Mouse (Mus musculus) CH12.LX (cell line): ENCODE measurements around the gene Hmgcs1. TPM values are rescaled to one million over a fixed set of nuclear protein-coding genes. Genes with fewer than 3 reads are reported as not detected.

Experiments used
- DNase-seq: peaks from one replicate; pipeline ENCODE4 v3.0.0-alpha.2; 2013; ENCODE audit errors: extremely low read depth
- H3K27ac ChIP-seq: 2 replicates; pipeline ENCODE4 v1.5.1; 2012; ENCODE audit warnings: low read depth, mild to moderate bottlenecking, control low read depth, moderate library complexity; ENCODE audit not compliant: insufficient read depth
- H3K27me3 ChIP-seq: replicated peaks from 2 replicates; pipeline ENCODE3; 2012; ENCODE audit warnings: inconsistent platforms
- H3K36me3 ChIP-seq, 2 experiments: replicated peaks in 1 of 2; 2 replicates each; pipeline versions ENCODE3 to v1.6.1; 2012; ENCODE audit warnings: inconsistent platforms in 1 of 2, low read length in 1 of 2, mild to moderate bottlenecking in 1 of 2, mixed read lengths in 1 of 2, moderate library complexity in 1 of 2; ENCODE audit not compliant: control insufficient read depth in 1 of 2, insufficient read depth in 1 of 2
- H3K4me1 ChIP-seq, 2 experiments: 2 replicates each; pipeline ENCODE4 v1.6.1; 2012; ENCODE audit warnings: inconsistent platforms in 1 of 2, moderate library complexity in 1 of 2; ENCODE audit not compliant: insufficient read depth in 2 of 2, control insufficient read depth in 1 of 2
- H3K4me2 ChIP-seq: 2 replicates; pipeline ENCODE4 v1.6.1; 2012; ENCODE audit warnings: low read depth, mild to moderate bottlenecking, control low read depth; ENCODE audit not compliant: poor library complexity, insufficient read depth, severe bottlenecking
- H3K4me3 ChIP-seq, 3 experiments: fragments of 150-350 bp in 1 of 3; sonication (generic) in 1 of 3; replicated peaks in 1 of 3; 2 replicates each; pipeline versions ENCODE3 to v1.5.1; 2011 to 2012; ENCODE audit warnings: low read depth in 2 of 3, low read length in 2 of 3, mild to moderate bottlenecking in 2 of 3, moderate library complexity in 2 of 3, control low read depth in 1 of 3, improper control_type of control experiment in 1 of 3, inconsistent platforms in 1 of 3, mixed read lengths in 1 of 3; ENCODE audit not compliant: poor library complexity in 1 of 3
- H3K79me2 ChIP-seq: replicated peaks from 2 replicates; pipeline ENCODE4 v1.6.1; 2012; ENCODE audit warnings: mild to moderate bottlenecking, moderate library complexity; ENCODE audit not compliant: control insufficient read depth, poor library complexity, insufficient read depth, severe bottlenecking; ENCODE audit errors: extremely low read depth
- H3K9ac ChIP-seq: 2 replicates; pipeline ENCODE4 v1.6.1; 2012; ENCODE audit warnings: low read depth, mild to moderate bottlenecking, control low read depth, moderate library complexity; ENCODE audit not compliant: insufficient read depth
- H3K9me3 ChIP-seq: replicated peaks from 2 replicates; pipeline ENCODE3; 2012; ENCODE audit warnings: low read length, inconsistent platforms, mixed read lengths
- BHLHE40 ChIP-seq: IDR thresholded peaks from 2 replicates; pipeline ENCODE4 v1.6.1; 2011; ENCODE audit warnings: mild to moderate bottlenecking, low read depth, low read length, improper control_type of control experiment
- CHD2 ChIP-seq: IDR thresholded peaks from 2 replicates; pipeline ENCODE4 v1.6.1; 2011; ENCODE audit warnings: low read length, improper control_type of control experiment
- CTCF ChIP-seq, 2 experiments: IDR thresholded peaks in 1 of 2; conservative IDR thresholded peaks in 1 of 2; 2 replicates each; pipeline ENCODE4 v1.5.1; 2011 to 2012; ENCODE audit warnings: low read depth in 2 of 2, low read length in 2 of 2, improper control_type of control experiment in 1 of 2, inconsistent platforms in 1 of 2, mild to moderate bottlenecking in 1 of 2, moderate library complexity in 1 of 2
- E2F4 ChIP-seq: IDR thresholded peaks from 2 replicates; pipeline ENCODE4 v1.6.1; 2011; ENCODE audit warnings: low read depth, low read length, improper control_type of control experiment; ENCODE audit not compliant: insufficient replicate concordance
- ELF1 ChIP-seq: IDR thresholded peaks from 2 replicates; pipeline ENCODE4 v1.6.1; 2014; ENCODE audit warnings: low read depth, mild to moderate bottlenecking, inconsistent platforms, low read length, improper control_type of control experiment
- GABPA ChIP-seq: IDR thresholded peaks from 2 replicates; pipeline ENCODE4 v1.6.1; 2012; ENCODE audit warnings: low read depth, low read length, improper control_type of control experiment, inconsistent platforms; ENCODE audit not compliant: insufficient replicate concordance
- HCFC1 ChIP-seq: IDR thresholded peaks from 2 replicates; pipeline ENCODE4 v1.6.1; 2012; ENCODE audit warnings: low read depth, mild to moderate bottlenecking, inconsistent platforms, low read length, improper control_type of control experiment
- IRF4 ChIP-seq: IDR thresholded peaks from 2 replicates; pipeline ENCODE4 v1.6.1; 2014; ENCODE audit warnings: low read depth, mild to moderate bottlenecking, inconsistent platforms, low read length, improper control_type of control experiment
- POLR2A ChIP-seq: IDR thresholded peaks from 2 replicates; pipeline ENCODE4 v1.6.1; 2011; ENCODE audit warnings: low read depth, mild to moderate bottlenecking, improper control_type of control experiment, low read length
- RCOR1 ChIP-seq: conservative IDR thresholded peaks from 2 replicates; pipeline ENCODE4 v1.6.1; 2012; ENCODE audit warnings: low read depth, mild to moderate bottlenecking, inconsistent platforms, low read length, improper control_type of control experiment
- TBP ChIP-seq: conservative IDR thresholded peaks from 2 replicates; pipeline ENCODE4 v1.6.1; 2011; ENCODE audit warnings: low read depth, low read length, improper control_type of control experiment
- dilution Hi-C: fragments of 300-500 bp; cut with MboI; formaldehyde crosslinking; loops from 2 replicates; pipeline ENCODE4 v1.14.3; 2020; ENCODE audit warnings: low sequenced_read_pairs; ENCODE audit not compliant: extremely low pct_unique_long_range_greater_than_20kb, extremely low pct_ligation_motif_present
- in situ Hi-C: fragments of 300-500 bp; cut with MboI; formaldehyde crosslinking; loops from 3 replicates; pipeline ENCODE4 v1.14.3; 2019; ENCODE audit warnings: low sequenced_read_pairs, low pct_ligation_motif_present, low pct_unique_long_range_greater_than_20kb, mixed read lengths
- polyA plus RNA-seq: library from polyadenylated mRNA; unstranded; fragments of >175 nt; gene quantifications from 2 replicates; pipeline ENCODE4 v1.2.1, GENCODE M21; 2012; ENCODE audit warnings: low read depth; ENCODE audit not compliant: insufficient read length
- total RNA-seq, 2 experiments: library from RNA; depleted of rRNA; stranded (reverse); fragments of 300-350 nt in 1 of 2; fragments of >200 nt in 1 of 2; gene quantifications; 2 replicates each; pipeline ENCODE4 v1.2.3; 2012 to 2014

Hmgcs1 gene
- total and polyA plus RNA-seq, 3 experiments, result 57.6 to 225 (median 119) TPM

- H3K27me3 ChIP-seq, result no peaks in the 10 kb centered on the region
- no peaks in the 10 kb centered on the region for H3K9me3 ChIP-seq
- H3K36me3 ChIP-seq, result no peaks in the 10 kb centered on the region
- no peak overlapping the region for H3K4me2 ChIP-seq
- no peak for TF ChIP-seq CHD2
- no peak for TF ChIP-seq TBP
- TF ChIP-seq, all 38 proteins: peak for 0
- DNase-seq, result no peak
- in situ Hi-C loops, result loop anchor here (25.0 kb wide), 1 partner anchor 106 kb away; the partner anchor contains the start of genes AF067063 and D13Ertd608e
- Histone ChIP-seq H3K27ac (no peak overlapping the region), H3K4me1 (peaks cover 2 to 26% of the 10 kb centered on the region in 2 experiments), H3K4me3 (no peak overlapping the region), H3K9ac (no peak overlapping the region), H3K79me2 (no peaks in the 10 kb centered on the region)
- dilution Hi-C loops, result no loop called here
Measured at GRCm38 (mm10) chr13:119731448-119731847, 41.3 kb downstream of the Hmgcs1 start.

GRCm38 (mm10) chr13:119741390-119742237 is 51.4 kb downstream of the Hmgcs1 start:
- dilution Hi-C loops, result no loop called here
- no peak for DNase-seq

GRCm38 (mm10) chr13:119742711-119743415 is 52.7 kb downstream of the Hmgcs1 start:
- Histone ChIP-seq H3K4me3 (peak overlapping the region; percentile 30 to 51 (median 51)), H3K27ac (no peak overlapping the region), H3K9me3 (no peaks in the 10 kb centered on the region), H3K9ac (peak overlapping the region; percentile 13; the same call in 1 of the 2 replicates), H3K4me2 (peak overlapping the region; percentile 93), H3K4me1 (peaks cover 0 to 31% of the 10 kb centered on the region in 2 experiments; a peak in 2 of 4 replicates), H3K36me3 (peaks cover 0 to 12% of the 10 kb centered on the region in 2 experiments), H3K27me3 (no peaks in the 10 kb centered on the region), H3K79me2 (no peaks in the 10 kb centered on the region)
- peak; percentile 53 for DNase-seq
- in situ Hi-C loops (loop anchor here (25.0 kb wide), 1 partner anchor 94 kb away; the partner anchor contains the start of genes AF067063 and D13Ertd608e), dilution Hi-C loops (no loop called here)
- TF ChIP-seq POLR2A, result peak; percentile 48
- TF ChIP-seq GABPA, result no peak
- no peak for TF ChIP-seq RCOR1
- no peak for TF ChIP-seq CTCF (conservative IDR thresholded peaks at IDR 0.05 in 1 of 2, IDR thresholded peaks at IDR 0.05 in 1 of 2; ENCODE audit: low read depth in 2 of 2, low read length in 2 of 2)
- no peak for TF ChIP-seq E2F4
- TF ChIP-seq ELF1, result no peak
- TF ChIP-seq TBP, result 0 out of 2 replicates have a peak, but pooled peaks have one; percentile 30

More at GRCm38 (mm10) chr13:119741390-119742237, 51.4 kb downstream of the Hmgcs1 start:
- Histone ChIP-seq H3K79me2 (no peaks in the 10 kb centered on the region), H3K27me3 (no peaks in the 10 kb centered on the region), H3K4me3 (peak overlapping the region; percentile 51 to 59 (median 51)), H3K36me3 (peaks cover 0 to 9% of the 10 kb centered on the region in 2 experiments), H3K9ac (peak overlapping the region; percentile 43), H3K27ac (no peak overlapping the region), H3K9me3 (no peaks in the 10 kb centered on the region), H3K4me1 (peaks cover 0 to 39% of the 10 kb centered on the region in 2 experiments; a peak in 2 of 4 replicates), H3K4me2 (peak overlapping the region; percentile 93)
- in situ Hi-C loops, result loop anchor here (25.0 kb wide), 1 partner anchor 96 kb away; the partner anchor contains the start of genes AF067063 and D13Ertd608e
- TF ChIP-seq IRF4, result peak; percentile 13; the same call in 1 of the 2 replicates
- TF ChIP-seq CHD2, result no peak
- no peak for TF ChIP-seq HCFC1
- peak; percentile 86 for TF ChIP-seq BHLHE40
